Mouse (Mus musculus) lung, postnatal 10 days (tissue): Measurements from ENCODE around the gene Crmp1.

Experiments
- DNase-seq: peaks from one replicate; pipeline ENCODE4 v3.0.0; 2021

Crmp1 gene

DNA sequence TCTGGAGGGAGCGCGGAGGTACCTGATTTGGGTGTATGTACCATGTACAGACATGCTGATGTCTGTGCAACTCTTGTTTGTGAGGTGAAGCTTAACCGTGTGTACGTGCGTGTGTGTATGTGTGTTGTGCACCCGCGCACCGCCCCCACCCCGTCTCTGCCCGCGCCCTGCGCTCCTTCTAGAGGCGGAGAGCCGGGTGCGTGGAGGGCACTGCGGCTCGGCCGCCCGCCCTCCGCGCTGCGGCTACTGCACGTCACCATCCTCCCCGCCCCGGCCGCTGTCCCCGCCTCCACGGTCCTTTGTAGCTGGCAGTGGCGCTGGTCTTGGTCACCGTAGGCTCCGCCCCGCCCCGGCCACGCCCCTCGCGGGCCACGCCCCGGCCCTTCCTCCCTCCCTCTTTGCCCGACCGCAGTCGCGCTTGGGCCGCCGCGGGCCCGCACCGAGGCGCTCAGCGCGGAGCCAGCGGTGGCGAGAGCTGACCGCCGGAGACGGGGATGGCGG lies at the start of gene Crmp1:
Crmp1 (plus strand) TSS at position 290 of the 501 bp plus-strand sequence.
- DNase-seq: no peak

DNA sequence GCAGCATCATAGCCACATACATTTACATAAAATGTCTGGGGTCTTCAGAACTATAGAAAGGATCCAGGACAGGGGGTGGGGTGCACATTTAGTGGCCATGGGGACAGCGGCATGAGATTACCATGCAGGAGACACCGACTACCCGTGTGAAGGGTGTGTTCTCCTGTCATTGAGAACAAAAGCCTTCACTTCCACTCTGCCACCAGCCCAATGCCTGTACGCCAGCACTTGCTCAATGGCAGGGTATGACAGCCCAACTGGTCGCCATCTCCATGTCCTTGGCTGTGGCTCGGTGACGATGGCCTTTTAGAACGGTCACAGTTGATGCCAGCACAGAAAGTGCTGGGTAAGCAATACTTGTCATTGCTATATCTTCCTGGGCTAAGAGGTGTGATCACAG lies 45.5 kb upstream of the Crmp1 start:
- DNase-seq: no peak

DNA sequence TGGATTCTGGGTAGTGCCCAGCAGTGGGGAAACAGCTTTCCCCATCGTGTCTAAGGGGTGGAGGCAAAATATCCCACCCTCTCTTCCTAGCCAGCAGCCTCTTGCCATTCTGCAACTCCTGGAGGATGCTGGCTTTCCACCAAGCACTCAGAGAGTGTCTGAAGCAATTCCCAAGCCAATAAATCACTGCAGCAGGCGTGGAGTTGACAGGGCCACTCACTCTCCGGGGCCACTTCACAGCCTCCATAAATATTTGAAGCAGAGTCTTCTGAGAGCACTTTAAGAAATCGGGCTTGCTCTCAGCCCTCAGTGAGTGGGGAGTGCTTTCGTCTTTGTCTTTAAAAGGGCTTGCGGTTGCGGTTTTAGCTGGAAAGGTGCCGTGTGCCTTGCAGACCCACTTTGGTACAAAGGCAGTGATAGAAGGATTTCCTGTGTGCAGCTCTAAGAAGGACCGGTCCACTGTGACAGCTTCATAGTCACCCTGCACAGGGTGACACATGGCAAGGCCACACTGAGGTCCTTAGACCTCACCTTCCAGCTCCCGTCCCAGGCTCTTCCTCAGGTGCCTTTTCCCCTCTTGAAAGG lies 45.0 kb upstream of the Crmp1 start:
- DNase-seq: peak; percentile 53

DNA sequence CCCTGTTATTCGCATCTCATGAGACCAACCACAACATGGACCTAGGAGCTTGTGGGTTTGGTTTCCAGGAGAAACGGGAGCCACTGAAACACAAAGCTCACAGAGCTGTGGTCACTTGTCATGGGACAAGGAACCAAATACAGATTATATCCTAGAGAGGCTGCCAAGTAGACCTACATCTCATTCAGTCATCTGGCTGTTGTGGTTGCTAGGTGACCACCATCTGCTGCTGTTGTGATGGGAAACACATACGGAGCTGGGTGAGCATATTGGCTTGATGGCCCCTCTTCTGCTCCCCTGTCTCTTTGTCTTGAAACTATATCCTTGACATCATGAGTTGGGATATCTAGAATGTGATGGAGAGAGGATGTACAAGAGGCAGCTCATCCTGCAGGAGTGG lies 44.3 kb upstream of the Crmp1 start:
- DNase-seq: no peak

DNA sequence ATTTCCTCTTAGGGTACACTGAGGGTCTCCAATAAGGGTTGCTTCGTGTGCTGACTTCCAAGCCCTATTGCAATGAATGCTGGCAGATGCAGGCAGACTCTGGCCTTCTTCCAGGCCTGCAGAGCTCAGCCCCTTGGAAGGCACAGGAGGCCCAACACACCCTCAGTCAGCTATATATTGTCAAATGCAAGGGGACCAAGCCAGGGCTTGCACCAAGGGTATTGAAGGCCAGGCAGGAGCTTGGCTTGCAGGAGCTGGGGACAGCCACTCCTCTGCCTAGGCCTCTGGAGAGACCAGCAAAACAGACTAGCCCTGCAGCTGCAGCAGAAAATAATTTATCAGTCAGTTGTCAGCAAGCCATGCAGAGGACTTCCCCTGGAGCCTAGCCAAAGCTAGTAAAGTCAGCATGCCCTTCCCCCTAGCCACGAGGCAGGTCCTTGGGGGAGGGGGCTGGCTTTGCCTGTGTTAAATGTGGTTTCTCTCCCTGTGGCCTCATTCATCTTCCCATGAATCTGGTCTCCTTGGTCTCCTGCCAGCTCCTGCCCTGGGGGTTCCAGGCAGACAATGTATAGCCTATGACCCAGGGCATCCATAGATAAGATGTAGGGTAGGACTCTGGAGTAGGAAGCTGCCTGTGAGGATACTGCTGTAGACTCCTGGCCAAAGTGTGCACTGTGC lies 43.6 kb upstream of the Crmp1 start:
- DNase-seq: no peak

DNA sequence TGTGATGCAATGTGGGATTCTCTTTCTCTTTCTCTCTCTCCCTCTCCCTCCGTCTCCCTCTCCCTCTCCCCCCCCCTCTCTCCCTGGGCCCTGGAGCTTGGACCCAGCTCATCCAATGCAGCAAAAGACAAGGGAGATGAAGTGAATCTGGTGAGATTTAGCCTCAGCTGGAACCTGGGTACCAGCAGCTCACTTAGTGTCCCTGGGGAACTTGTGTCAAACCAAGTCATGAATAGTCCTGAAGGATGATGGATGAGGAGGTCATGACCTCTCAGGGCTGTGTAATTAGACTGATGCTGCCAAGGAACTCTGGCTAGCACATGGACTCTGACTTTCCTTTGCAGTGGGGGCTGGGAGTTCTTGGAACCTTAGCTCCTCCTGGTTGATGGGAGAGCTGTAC lies 39.5 kb upstream of the Crmp1 start:
- DNase-seq: no peak

DNA sequence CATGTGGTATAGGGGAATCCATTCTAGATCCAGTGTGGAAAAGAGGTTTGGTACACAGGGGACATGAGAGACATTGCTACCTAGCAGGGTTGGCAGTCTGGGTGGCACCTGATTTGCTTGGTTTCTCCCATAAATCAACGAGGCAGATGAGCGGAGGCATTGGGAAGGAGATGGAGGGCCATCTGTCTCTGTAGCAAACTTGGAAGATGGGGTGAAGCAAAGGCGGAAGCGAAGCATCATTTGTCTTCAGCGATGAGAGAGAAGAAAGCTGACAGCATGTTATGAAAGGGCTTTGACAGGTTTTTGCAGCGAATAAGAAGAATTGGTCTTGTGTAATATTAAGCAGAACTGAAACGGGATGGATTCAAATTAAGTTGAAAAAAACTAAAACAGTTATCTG lies 36.9 kb upstream of the Crmp1 start:
- DNase-seq: no peak

DNA sequence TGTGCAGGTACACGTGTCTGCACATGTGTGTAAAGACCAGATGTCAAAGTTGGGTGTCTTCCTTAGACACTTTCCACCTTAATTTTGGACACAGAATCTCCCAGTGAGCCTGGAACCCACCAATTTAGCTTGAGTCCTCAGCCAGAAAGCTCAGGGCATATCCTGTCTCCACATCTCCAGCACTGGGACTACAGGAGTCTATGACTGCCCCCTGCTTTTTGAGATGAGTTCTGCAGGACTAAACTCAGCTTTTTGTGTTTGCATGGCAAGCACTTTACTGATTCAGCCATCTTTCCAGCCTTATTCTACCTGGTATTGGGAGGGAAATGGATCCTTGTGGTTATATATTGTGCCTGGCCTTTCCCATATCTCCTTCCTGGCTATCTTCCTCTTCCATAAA lies 36.3 kb upstream of the Crmp1 start:
- DNase-seq: no peak

DNA sequence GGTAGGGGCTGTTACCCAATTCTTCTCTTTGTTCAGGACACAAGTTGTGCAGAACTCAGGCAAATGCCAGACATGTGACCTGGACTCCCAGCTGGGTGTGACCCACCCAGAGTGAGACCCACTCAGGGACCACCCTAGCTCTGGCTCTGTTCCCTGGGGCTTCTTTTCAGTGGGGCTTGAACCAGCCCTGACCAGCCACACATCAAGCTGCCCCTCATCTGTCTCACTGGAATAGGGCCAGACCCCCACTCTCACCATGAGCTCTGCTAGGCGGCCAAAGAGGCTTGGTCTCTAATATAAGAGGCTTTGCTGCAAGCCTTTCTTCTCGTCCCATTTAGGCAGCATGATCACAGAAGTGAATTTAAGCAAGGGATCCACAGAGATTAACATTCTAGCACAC lies 35.4 kb upstream of the Crmp1 start:
- DNase-seq: no peak

DNA sequence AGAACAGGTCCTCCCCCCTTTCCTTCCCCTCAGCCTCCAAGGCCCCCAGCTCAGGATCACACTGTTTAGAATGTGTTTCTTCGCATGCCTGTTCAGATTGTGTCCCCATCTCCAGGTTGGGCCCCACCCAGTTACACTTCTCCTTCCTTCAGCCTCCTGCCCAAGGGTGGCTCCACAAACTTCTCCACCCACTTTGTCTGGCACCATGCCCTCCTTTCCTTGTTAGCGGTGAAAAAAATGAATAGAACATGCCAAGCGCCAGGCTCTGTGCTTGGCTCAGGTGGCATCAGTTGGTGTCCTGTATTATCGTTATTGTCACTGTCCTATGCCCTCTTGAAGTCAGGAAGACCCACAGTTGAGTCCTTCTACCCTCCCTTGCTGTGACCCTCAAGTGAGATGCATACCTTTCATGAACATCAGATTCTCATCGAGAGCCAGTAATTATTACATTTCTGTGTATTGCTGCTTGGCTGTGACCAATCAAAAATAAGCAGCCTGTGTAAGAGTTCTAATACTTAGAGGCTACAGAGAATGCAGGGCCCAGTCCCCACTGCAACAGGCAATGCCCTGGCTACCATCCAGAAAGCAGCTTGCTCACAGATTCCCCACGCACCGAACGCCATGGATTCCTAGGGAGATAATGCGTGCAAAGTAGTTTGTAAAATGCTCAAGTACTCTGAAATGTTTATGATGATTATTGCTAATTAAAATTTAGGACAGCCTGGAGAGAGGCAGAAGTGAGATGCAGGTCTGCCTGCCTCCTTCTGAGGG lies 28.6 kb upstream of the Crmp1 start:
- no peak for DNase-seq

DNA sequence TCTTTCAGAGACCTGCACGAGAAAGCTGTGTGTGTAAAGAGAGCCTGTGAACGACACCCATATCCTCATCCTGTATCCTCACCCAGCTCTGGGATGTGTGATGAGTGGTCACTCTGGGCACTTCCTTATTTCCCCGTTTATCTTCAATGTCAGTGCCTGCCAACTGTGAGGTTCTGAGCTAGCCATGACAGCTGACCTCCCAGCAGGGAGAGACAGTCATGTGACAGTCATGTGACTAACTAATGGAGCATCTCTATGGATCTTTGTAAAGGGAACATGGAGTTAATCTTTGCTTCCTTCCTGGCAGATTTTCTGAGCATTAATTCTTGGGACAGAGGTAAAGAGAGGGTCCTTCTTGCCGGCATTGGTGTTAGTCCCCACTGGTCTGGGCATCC lies 28.0 kb upstream of the Crmp1 start:
- DNase-seq: no peak

DNA sequence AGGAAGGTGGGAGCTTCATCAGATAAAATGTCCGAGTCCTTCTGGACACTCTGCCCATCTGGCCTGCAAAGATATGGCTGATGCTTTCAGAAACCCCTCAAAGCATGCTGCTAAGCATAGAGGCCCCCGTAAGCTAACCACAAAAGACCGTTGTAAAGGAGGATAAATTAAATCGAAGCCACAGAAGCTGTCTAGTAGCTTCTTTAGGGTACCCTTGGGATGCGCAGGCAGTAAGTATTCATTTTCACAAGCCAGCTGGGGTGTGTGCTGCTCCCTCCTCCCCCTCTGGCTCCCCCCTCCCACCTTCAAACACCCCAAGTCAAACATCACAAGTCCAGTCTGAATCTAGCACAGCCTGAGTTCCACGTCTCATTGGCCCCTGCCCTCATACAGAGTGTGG lies 27.1 kb upstream of the Crmp1 start:
- DNase-seq: no peak

DNA sequence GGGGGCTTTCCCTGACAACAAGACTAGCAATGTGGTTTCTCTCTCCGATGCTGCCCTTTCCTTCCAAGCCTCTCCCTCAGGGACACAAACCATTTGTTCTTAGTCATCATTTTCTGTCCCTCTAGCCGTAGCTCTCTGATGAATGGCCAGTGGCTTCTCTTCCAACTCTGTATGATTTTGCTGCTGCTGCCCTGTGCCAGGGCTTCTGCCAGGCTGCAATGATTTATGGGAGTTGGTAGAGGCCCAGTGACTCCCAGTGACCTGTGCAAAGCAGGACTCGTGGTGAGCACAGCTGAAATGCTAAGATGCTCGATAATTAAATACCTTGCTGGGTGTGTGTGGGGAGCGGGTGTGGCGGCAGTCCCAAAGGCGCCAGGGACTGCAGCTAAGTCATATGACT lies 26.5 kb upstream of the Crmp1 start:
- no peak for DNase-seq

DNA sequence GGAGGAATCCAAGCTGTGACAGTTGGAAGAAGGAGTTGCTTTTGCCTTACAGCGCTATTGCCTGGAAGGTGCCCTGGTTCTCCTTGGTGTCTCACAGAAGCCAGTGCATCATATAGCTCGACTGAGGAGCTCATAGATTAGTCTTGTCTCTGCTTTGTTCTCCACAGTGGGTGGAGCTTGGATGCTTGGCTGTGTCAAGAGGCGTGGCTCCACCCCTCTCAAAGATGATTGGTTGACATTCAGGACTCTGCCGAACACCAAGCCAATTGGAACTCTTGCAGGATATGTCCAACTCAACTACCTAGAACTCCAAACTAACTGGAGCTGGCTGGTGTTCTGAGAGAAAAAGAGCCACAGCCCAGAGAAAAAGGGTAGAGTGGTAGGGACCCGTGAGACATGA lies 22.1 kb upstream of the Crmp1 start:
- no peak for DNase-seq

DNA sequence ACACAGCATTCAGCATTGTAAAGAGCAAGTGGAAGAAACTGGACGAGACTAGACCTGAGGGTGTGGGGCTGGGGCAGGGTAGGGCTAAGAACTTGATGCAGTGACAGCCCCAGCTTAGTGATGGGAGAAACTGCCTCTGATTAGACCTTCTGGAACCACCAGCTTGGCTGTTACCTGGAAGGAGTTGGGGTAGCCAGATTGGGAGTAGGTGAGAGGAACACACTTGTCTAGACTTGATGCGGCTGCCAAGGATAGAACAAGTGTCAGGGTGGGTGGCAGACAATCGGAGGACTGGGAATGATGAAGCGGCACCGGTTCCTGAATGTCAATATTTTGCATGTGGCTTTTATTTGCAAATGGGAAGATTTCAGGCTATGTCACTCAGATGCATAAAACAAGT lies 21.2 kb upstream of the Crmp1 start:
- DNase-seq: no peak

DNA sequence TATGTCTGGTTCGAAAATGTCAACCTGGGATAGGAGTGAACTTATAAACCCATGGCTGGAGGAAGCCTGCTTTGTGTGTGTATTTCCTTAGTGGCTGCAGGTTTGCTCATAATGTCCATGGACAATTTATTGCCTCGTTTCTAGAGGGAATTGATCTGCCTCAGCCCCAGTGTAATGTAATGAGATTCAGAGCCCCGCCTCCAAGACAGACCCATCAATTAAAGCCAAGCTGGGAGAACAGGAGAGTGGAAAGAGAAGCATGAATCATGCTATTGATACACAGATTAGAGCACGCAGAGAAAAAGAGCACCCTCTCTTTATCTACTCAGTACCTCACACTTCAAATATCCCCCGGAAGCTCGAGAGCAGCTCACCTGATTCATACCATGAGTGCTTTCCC lies 20.2 kb upstream of the Crmp1 start:
- no peak for DNase-seq

DNA sequence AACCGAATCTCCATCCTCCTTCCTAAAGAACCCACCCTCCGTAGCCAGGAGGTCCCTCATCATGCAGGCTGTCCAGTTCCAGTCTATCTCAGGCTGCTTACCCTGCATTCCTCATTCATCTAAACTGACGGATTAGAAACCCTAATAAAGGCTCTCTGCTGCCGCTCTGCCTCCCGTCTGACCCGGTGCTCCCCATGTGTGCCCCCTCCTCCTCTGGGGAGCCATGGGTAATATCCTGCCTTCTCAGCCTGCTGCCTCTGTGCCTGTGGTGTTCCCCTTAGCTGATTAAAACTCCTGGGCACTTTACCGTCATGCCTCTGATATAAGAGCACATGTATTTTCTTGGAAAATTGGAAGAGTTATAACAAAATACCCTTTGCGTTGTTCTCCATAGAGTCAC lies 19.4 kb upstream of the Crmp1 start:
- no peak for DNase-seq

DNA sequence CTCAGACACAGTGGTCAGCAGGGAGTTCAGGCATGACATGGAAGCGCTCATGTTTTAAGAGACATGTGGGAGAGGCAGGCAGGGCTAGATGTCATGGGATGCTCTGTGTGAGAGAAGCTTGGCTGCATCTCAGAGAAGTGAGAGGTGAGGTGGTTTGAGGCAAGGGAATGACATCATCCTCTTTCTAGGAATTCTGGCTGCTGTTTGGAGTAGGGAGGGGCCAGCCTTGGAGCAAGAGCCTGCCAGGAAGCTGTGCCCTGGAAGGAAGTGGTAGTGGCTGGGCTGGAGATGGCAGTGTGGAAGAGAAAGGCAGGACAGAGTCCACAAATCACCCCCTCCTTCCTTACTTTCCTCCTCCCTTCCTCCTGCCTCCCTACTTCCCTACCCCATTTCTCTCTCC lies 16.0 kb upstream of the Crmp1 start:
- DNase-seq: no peak

DNA sequence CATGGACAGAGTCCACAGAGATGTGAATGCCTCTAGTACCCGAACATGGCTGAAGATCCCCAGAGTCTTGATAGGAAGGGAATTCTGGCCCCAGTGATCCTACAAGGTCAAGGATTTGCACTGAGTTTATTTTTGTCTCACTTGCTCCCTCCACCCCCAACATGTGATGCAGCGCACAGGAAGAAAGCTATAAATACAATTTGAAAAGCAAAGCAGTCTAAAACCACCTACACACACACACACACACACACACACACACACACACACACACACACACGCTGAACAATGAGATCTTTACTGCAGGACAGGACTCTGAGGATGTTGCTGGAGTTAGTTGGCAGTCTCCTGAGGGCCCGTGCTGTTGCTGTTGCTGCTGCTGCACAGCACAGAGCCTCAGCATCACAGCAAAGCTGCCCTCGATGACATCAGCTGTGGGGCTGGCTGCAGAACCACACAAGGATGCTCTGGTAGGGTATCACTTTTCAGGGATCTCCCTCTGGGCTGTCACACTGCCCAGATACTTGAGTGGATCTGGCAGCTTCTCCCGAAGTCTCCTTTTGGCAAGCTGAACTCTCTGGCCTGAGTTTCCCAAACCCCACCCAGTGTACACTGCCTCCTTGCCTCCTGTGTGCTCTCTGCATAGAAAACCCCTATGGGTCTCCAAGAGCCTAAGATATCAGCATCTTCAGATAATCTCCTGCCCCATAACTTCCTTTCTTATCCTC lies 13.6 kb upstream of the Crmp1 start:
- DNase-seq: no peak

DNA sequence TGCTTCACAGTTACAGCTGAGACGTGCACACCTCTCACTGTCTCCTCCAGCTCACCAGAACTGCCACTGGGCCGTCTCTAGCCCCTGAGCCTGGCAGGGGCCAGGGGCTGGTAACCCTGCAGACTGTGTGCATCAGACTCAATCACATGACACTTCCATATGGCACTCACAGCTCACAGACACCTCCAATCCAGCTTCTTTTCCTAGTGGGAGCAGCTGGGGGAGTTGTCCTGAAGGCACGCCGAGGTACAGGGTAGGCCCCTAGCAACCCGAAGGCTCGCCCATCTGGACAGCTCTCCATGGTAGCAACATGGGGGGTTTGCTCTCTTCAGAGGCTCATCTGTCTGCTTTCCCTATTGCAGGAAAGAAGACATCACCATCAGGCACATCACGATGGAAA lies 12.8 kb upstream of the Crmp1 start:
- no peak for DNase-seq

DNA sequence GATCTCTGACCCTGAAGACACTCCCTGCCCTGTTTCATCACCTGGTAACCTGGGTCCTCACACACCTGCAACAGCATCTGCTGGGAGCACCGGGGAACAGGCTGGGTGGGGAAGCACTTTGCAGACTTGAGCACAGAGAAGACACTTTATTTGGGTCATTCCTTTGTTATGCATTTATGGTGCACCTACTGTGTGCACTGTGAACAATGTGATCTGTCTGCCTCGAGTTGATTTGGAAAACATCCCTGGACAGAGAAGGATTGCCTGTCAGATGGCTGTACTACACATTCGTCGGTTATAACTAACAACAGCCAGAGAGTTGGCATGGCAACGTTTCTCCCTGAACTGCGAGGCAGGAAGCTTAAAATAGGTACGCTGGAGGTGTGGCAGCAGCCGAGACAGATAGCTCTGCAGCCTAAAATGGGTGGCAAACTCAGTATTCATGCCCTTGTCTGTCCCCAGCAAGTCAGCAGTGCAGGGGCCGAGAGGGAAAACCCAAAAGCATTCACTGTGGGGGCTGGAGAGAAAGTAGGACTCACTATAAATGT lies 8.7 kb upstream of the Crmp1 start:
- no peak for DNase-seq

DNA sequence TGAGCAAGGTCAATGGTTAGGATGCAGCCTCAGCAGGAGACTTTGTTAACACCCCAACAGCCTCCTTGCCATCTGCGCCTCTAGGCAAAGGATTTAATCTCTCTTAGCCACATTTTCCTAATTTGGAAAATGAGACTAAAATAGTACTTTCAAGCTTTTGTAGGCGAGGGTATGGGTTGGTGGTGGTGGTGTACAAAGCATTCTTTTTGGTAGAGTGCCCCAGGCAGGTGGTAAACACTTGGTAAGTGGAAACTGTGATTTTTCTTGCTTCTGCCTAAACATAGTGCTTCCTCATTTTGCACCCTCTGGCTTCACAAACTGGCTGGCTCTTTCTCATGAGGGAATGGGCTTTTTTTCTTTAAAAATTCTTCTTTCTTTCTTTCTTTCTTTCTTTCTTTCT lies 3.1 kb upstream of the Crmp1 start:
- no peak for DNase-seq

DNA sequence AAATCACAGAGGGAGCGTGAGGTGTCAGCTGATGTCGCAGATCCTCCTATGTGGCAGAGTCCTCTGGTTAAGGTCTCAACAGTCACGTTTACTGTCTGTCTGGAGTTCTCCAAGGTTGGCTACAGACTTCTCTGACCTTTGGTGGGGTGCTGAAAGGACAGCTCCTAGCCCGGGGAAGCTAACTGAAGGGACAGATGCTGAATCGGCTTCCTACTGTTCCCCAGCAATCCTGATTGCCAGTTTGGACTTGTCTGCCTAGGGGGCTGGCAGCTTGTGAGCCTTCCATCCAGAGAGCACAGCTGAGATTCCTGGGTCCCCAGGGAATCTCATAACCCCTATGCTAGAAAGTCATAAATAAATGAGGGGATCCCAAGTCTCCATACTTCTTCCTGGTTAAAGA lies 1.2 kb upstream of the Crmp1 start:
- DNase-seq: no peak
